Mouse (Mus musculus): Measurements from ENCODE around the gene Prdx2. TPM values are rescaled to one million over a fixed set of nuclear protein-coding genes. Genes with fewer than 3 reads are reported as not detected.

Gene Prdx2
- polyA plus RNA-seq, 1 experiment from 2014 or later, result 715 TPM

DNA sequence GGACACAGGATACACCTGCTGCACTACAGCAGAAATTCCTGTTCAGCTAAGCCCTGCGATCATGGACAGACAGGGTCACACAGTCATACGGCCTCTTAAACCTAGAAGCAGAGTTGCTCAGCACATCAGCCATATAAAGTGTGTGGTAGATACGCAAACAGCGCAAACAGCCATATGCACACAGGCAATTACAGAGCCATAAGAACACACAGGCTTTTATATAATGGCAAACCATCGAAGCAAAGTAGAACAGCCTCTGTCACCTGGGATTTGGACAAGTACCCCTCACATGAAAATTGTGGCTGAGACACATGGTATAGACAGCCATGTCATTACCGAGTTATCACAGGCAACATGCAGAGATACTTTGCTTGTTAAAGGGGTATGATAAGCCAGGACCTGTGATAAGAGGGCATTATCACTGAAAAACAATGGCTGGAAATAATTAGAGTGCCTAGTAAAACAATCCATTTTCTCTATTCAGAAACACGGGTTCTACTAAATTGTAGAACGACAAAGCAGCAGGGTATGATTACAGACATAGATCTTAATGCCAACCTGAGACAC, 17.1 kb downstream of the Prdx2 start:
- H3K4me3 ChIP-seq (ENCODE audit: low read depth, low read length), result peak overlapping the region; percentile 55
- peak overlapping the region; percentile 69; the same call in 1 of the 2 replicates for H3K27ac ChIP-seq (replicated peaks; ENCODE audit: low read depth, low read length)
- peak overlapping the region; percentile 98 for H3K4me2 ChIP-seq (ENCODE audit: low read depth, low read length)
- no peaks in the 10 kb centered on the region for H3K27me3 ChIP-seq (replicated peaks; ENCODE audit: control insufficient read depth, insufficient read depth, low read length)
- peaks cover 27% of the 10 kb centered on the region for H3K4me1 ChIP-seq (ENCODE audit: control insufficient read depth, insufficient read depth, low read length)
- H3K9me3 ChIP-seq (ENCODE audit: control insufficient read depth, low read length), result no peaks in the 10 kb centered on the region
- DNase-seq (ENCODE audit: low spot score) (no peak), ATAC-seq (ENCODE audit: low read depth) (no peak)
- H3K36me3 ChIP-seq (ENCODE audit: control insufficient read depth, insufficient read depth, low read length), result no peaks in the 10 kb centered on the region
- peak overlapping the region; percentile 69; the same call in 1 of the 2 replicates for H3K9ac ChIP-seq (ENCODE audit: low read depth, low read length)
- WGBS, result 25% methylated on average over 8 of the region's 8 CpGs

- WGBS, result 84% methylated on average over 5 of the region's 5 CpGs
- Histone ChIP-seq H3K4me1 (ENCODE audit: control insufficient read depth, insufficient read depth, low read length) (peaks cover 20% of the 10 kb centered on the region), H3K27me3 (replicated peaks; ENCODE audit: control insufficient read depth, insufficient read depth, low read length) (no peaks in the 10 kb centered on the region), H3K9ac (ENCODE audit: low read depth, low read length) (no peak overlapping the region), H3K4me3 (ENCODE audit: low read depth, low read length) (no peak overlapping the region), H3K4me2 (ENCODE audit: low read depth, low read length) (no peak overlapping the region), H3K36me3 (ENCODE audit: control insufficient read depth, insufficient read depth, low read length) (no peaks in the 10 kb centered on the region), H3K9me3 (ENCODE audit: control insufficient read depth, low read length) (no peaks in the 10 kb centered on the region), H3K27ac (replicated peaks; ENCODE audit: low read depth, low read length) (no peak overlapping the region)
- ATAC-seq (ENCODE audit: low read depth), result no peak
- DNase-seq (ENCODE audit: low spot score), result no peak
Measured at GRCm38 (mm10) chr8:84987388-84987787, 18.0 kb downstream of the Prdx2 start.

DNA sequence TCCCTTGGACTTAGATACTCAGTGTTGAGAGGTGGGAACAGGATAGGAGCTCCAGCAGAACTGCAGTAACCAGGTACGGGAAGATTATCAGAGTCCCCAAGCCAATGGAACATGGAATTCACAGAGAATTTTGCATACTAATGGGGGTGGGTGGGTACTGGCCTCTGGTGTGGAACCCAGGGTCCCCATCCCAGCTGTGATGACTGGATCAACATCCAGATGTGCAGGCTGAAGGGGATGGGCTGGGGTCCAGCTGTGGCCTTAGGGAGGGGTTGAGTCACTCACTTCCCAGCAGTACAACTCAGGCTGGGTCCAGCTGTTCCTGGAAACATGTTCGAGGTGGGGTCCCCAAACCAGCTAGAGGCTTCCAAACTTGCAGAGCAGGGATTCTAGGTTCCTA, 18.5 kb downstream of the Prdx2 start:
- Histone ChIP-seq H3K4me3 (ENCODE audit: low read depth, low read length) (no peak overlapping the region), H3K36me3 (ENCODE audit: control insufficient read depth, insufficient read depth, low read length) (no peaks in the 10 kb centered on the region), H3K27me3 (replicated peaks; ENCODE audit: control insufficient read depth, insufficient read depth, low read length) (no peaks in the 10 kb centered on the region), H3K9ac (ENCODE audit: low read depth, low read length) (no peak overlapping the region), H3K4me2 (ENCODE audit: low read depth, low read length) (no peak overlapping the region), H3K27ac (replicated peaks; ENCODE audit: low read depth, low read length) (no peak overlapping the region), H3K4me1 (ENCODE audit: control insufficient read depth, insufficient read depth, low read length) (peaks cover 20% of the 10 kb centered on the region), H3K9me3 (ENCODE audit: control insufficient read depth, low read length) (no peaks in the 10 kb centered on the region)
- 61% methylated on average over 2 of the region's 2 CpGs for WGBS
- DNase-seq (ENCODE audit: low spot score) (no peak), ATAC-seq (ENCODE audit: low read depth) (no peak)

DNA sequence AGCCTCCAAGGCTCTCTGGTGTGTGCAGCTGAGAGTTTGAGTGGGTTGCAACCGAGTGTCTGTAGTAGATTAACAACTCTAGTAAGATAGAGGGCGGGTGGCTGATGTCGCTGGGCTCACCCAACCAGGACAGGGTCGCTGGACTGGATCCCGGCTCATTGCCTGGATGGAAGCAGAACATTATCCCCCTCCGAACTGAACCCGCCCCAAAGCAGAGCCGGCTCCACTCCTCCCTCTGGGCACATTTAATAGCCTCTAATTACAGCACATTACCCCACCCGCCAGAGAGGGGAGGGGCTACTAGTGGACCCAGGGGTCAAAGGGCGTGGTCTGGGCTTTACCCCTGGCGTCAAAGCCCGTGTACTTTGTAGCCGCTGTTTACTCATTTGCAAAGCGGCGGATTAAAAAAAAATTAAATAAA, 19.9 kb downstream of the Prdx2 start:
- 0 out of 2 replicates have a peak overlapping the region, but pooled peaks have one; percentile 72 for H3K9ac ChIP-seq (ENCODE audit: low read depth, low read length)
- H3K9me3 ChIP-seq (ENCODE audit: control insufficient read depth, low read length), result no peaks in the 10 kb centered on the region
- WGBS, result 6% methylated on average over 15 of the region's 15 CpGs
- H3K27ac ChIP-seq (replicated peaks; ENCODE audit: low read depth, low read length), result peak overlapping the region; percentile 4; the same call in 1 of the 2 replicates
- H3K36me3 ChIP-seq (ENCODE audit: control insufficient read depth, insufficient read depth, low read length), result no peaks in the 10 kb centered on the region
- peak overlapping the region; percentile 97 for H3K4me2 ChIP-seq (ENCODE audit: low read depth, low read length)
- H3K4me3 ChIP-seq (ENCODE audit: low read depth, low read length), result no peak overlapping the region
- H3K4me1 ChIP-seq (ENCODE audit: control insufficient read depth, insufficient read depth, low read length), result peaks cover 20% of the 10 kb centered on the region
- DNase-seq (ENCODE audit: low spot score) (no peak), ATAC-seq (ENCODE audit: low read depth) (no peak)
- H3K27me3 ChIP-seq (replicated peaks; ENCODE audit: control insufficient read depth, insufficient read depth, low read length), result no peaks in the 10 kb centered on the region

DNA sequence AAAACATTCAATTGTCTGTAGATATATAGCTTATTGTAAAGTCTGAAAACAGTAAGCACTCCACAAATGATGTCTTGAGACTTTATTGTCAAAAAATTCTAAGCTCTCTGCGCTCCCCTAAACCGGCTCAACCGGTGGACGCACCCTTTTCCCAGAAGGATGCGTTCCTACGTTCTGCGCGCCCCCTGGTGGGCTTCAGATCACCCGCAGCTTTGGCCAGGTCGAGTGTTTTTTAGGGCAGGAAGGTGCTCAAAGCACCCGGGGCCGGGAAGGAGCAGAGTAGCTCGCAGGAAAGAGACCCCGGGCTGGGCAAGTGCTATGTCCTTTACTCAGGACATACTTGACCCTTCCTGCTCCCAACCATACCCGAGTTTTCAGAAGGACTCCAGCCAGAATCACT, 20.4 kb downstream of the Prdx2 start:
- Histone ChIP-seq H3K4me3 (ENCODE audit: low read depth, low read length) (peak overlapping the region; percentile 73), H3K9me3 (ENCODE audit: control insufficient read depth, low read length) (no peaks in the 10 kb centered on the region), H3K27ac (replicated peaks; ENCODE audit: low read depth, low read length) (peak overlapping the region; percentile 79), H3K36me3 (ENCODE audit: control insufficient read depth, insufficient read depth, low read length) (peaks cover 2% of the 10 kb centered on the region; the same call in 1 of the 2 replicates), H3K4me1 (ENCODE audit: control insufficient read depth, insufficient read depth, low read length) (peaks cover 16% of the 10 kb centered on the region), H3K9ac (ENCODE audit: low read depth, low read length) (peak overlapping the region; percentile 72), H3K4me2 (ENCODE audit: low read depth, low read length) (peak overlapping the region; percentile 97), H3K27me3 (replicated peaks; ENCODE audit: control insufficient read depth, insufficient read depth, low read length) (no peaks in the 10 kb centered on the region)
- ATAC-seq (ENCODE audit: low read depth) (peak; percentile 76), DNase-seq (ENCODE audit: low spot score) (peak; percentile 95)
- WGBS, result under 1% methylated on average over 15 of the region's 15 CpGs

GRCm38 (mm10) chr8:84990349-84990748, 21.0 kb downstream of the Prdx2 start, which contains the start of gene Hook2:
Hook2 (plus strand) TSS chr8:84990603.
- H3K4me3 ChIP-seq (ENCODE audit: low read depth, low read length), result peak within 1 kb of the TSS; percentile 73
- no peaks in the 10 kb centered on the region for H3K9me3 ChIP-seq (ENCODE audit: control insufficient read depth, low read length)
- peak; percentile 94 for ATAC-seq (ENCODE audit: low read depth)
- DNase-seq (ENCODE audit: low spot score), result peak; percentile 99
- peak within 1 kb of the TSS; percentile 97 for H3K4me2 ChIP-seq (ENCODE audit: low read depth, low read length)
- H3K27me3 ChIP-seq (replicated peaks; ENCODE audit: control insufficient read depth, insufficient read depth, low read length), result no peaks in the 10 kb centered on the region; the same call in 1 of the 2 replicates
- 1% methylated on average over 14 of the region's 28 CpGs for WGBS
- H3K36me3 ChIP-seq (ENCODE audit: control insufficient read depth, insufficient read depth, low read length), result peaks cover 7% of the 10 kb centered on the region; the same call in 1 of the 2 replicates
- H3K27ac ChIP-seq (replicated peaks; ENCODE audit: low read depth, low read length), result peak within 1 kb of the TSS; percentile 79
- H3K4me1 ChIP-seq (ENCODE audit: control insufficient read depth, insufficient read depth, low read length), result peaks cover 11% of the 10 kb centered on the region
- peak within 1 kb of the TSS; percentile 75 for H3K9ac ChIP-seq (ENCODE audit: low read depth, low read length)

DNA sequence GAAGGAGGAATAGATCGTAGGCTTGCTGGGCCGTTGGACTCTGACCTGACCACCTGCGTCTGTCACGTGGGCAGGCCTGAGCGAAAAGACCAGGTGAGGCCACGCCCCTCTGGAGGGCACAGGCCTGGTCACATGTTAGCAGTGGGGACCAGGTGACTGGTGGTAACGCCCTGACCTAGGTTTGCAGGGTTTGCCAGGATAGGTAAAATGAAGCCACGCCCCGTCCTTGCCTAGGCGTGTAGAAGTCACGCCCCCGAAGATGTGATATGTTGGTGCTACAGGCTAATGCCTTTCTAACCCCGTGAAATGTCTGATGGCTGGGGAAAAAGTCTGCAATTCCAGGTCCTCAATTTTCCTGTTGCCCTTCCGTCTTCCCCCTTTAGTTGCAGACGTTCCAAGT, 21.4 kb downstream of the Prdx2 start:
- H3K4me1 ChIP-seq (ENCODE audit: control insufficient read depth, insufficient read depth, low read length), result peaks cover 7% of the 10 kb centered on the region; the same call in 1 of the 2 replicates
- H3K27me3 ChIP-seq (replicated peaks; ENCODE audit: control insufficient read depth, insufficient read depth, low read length), result no peaks in the 10 kb centered on the region; the same call in 1 of the 2 replicates
- 2% methylated on average over 15 of the region's 15 CpGs for WGBS
- peak overlapping the region; percentile 75 for H3K9ac ChIP-seq (ENCODE audit: low read depth, low read length)
- H3K27ac ChIP-seq (replicated peaks; ENCODE audit: low read depth, low read length), result peak overlapping the region; percentile 79
- H3K36me3 ChIP-seq (ENCODE audit: control insufficient read depth, insufficient read depth, low read length), result peaks cover 7% of the 10 kb centered on the region; the same call in 1 of the 2 replicates
- ATAC-seq (ENCODE audit: low read depth) (peak; percentile 47), DNase-seq (ENCODE audit: low spot score) (peak; percentile 92)
- no peaks in the 10 kb centered on the region for H3K9me3 ChIP-seq (ENCODE audit: control insufficient read depth, low read length)
- peak overlapping the region; percentile 97 for H3K4me2 ChIP-seq (ENCODE audit: low read depth, low read length)
- H3K4me3 ChIP-seq (ENCODE audit: low read depth, low read length), result peak overlapping the region; percentile 73

- no peak overlapping the region for H3K9ac ChIP-seq (ENCODE audit: low read depth, low read length)
- ATAC-seq (ENCODE audit: low read depth), result no peak
- no peak for DNase-seq (ENCODE audit: low spot score)
- H3K4me3 ChIP-seq (ENCODE audit: low read depth, low read length), result no peak overlapping the region
- 95% methylated on average over 9 of the region's 9 CpGs for WGBS
- H3K4me2 ChIP-seq (ENCODE audit: low read depth, low read length), result no peak overlapping the region
- H3K27ac ChIP-seq (replicated peaks; ENCODE audit: low read depth, low read length), result no peak overlapping the region
- no peaks in the 10 kb centered on the region; the same call in 1 of the 2 replicates for H3K27me3 ChIP-seq (replicated peaks; ENCODE audit: control insufficient read depth, insufficient read depth, low read length)
- H3K36me3 ChIP-seq (ENCODE audit: control insufficient read depth, insufficient read depth, low read length), result peaks cover 15% of the 10 kb centered on the region; the same call in 1 of the 2 replicates
- H3K4me1 ChIP-seq (ENCODE audit: control insufficient read depth, insufficient read depth, low read length), result peaks cover 10% of the 10 kb centered on the region; the same call in 1 of the 2 replicates
- no peaks in the 10 kb centered on the region for H3K9me3 ChIP-seq (ENCODE audit: control insufficient read depth, low read length)
Measured at GRCm38 (mm10) chr8:84994375-84994774, 25.0 kb downstream of the Prdx2 start.

Data from embryonic facial prominence, embryonic 14.5 days (tissue).